Mouse (Mus musculus) heart, embryonic 16.5 days (tissue): Measurements from ENCODE around the gene Sipa1l2. TPM values are rescaled to one million over a fixed set of nuclear protein-coding genes. Genes with fewer than 3 reads are reported as not detected.

Experiments used
- ATAC-seq: fragments of 200-750 bp; cut with Nextera tagmentation; replicated peaks from 2 replicates; pipeline ENCODE4 v1.8.0; 2017; ENCODE audit warnings: moderate number of reproducible peaks; ENCODE audit not compliant: insufficient read depth, low FRiP score; ENCODE audit errors: extremely low read depth
- H3K27ac ChIP-seq: fragments of 300-500 bp; sonication (generic); 2 replicates; pipeline ENCODE4 v1.5.1; 2014; ENCODE audit warnings: mild to moderate bottlenecking, low read length, control low read depth, moderate library complexity
- H3K27me3 ChIP-seq: fragments of 300-500 bp; sonication (generic); 2 replicates; pipeline ENCODE4 v1.6.1; 2014; ENCODE audit warnings: low read length, mixed read lengths; ENCODE audit not compliant: control insufficient read depth, insufficient read depth
- H3K36me3 ChIP-seq: fragments of 300-500 bp; sonication (generic); 2 replicates; pipeline ENCODE4 v1.6.1; 2014; ENCODE audit not compliant: control insufficient read depth, insufficient read depth
- H3K4me1 ChIP-seq: fragments of 300-500 bp; sonication (generic); 2 replicates; pipeline ENCODE4 v1.6.1; 2014; ENCODE audit warnings: low read length, mixed read lengths; ENCODE audit not compliant: control insufficient read depth, insufficient read depth
- H3K4me2 ChIP-seq: fragments of 300-500 bp; sonication (generic); 2 replicates; pipeline ENCODE4 v1.6.1; 2014; ENCODE audit warnings: low read depth, mild to moderate bottlenecking, control low read depth, low read length
- H3K4me3 ChIP-seq: fragments of 300-500 bp; sonication (generic); 2 replicates; pipeline ENCODE4 v1.5.1; 2014; ENCODE audit warnings: mild to moderate bottlenecking, control low read depth, low read length
- H3K9ac ChIP-seq: fragments of 300-500 bp; sonication (generic); 2 replicates; pipeline ENCODE4 v1.6.1; 2014; ENCODE audit warnings: low read length, control low read depth
- H3K9me3 ChIP-seq: fragments of 300-500 bp; sonication (generic); replicated peaks from 2 replicates; pipeline ENCODE4 v1.6.1; 2016; ENCODE audit warnings: low read length; ENCODE audit not compliant: control insufficient read depth
- WGBS: fragments of 180-500 bp; shearing (Covaris S2); extraction: QIAGEN DNeasy Blood & Tissue Kit; methylation state at CpG from one replicate; pipeline ENCODE4 v1.1.7; 2014; 5-methylcytosine and 5-hydroxymethylcytosine counted together
- polyA plus RNA-seq: library from polyadenylated mRNA; unstranded; fragments of >200 nt; fragmentation: Nextera tagmentation; extraction: Ambion mirVana; gene quantifications from 2 replicates; pipeline ENCODE4 v1.2.1, GENCODE M21; 2015

Gene Sipa1l2
- polyA plus RNA-seq = 19.9 and 24.4 TPM in 2 replicates

DNA sequence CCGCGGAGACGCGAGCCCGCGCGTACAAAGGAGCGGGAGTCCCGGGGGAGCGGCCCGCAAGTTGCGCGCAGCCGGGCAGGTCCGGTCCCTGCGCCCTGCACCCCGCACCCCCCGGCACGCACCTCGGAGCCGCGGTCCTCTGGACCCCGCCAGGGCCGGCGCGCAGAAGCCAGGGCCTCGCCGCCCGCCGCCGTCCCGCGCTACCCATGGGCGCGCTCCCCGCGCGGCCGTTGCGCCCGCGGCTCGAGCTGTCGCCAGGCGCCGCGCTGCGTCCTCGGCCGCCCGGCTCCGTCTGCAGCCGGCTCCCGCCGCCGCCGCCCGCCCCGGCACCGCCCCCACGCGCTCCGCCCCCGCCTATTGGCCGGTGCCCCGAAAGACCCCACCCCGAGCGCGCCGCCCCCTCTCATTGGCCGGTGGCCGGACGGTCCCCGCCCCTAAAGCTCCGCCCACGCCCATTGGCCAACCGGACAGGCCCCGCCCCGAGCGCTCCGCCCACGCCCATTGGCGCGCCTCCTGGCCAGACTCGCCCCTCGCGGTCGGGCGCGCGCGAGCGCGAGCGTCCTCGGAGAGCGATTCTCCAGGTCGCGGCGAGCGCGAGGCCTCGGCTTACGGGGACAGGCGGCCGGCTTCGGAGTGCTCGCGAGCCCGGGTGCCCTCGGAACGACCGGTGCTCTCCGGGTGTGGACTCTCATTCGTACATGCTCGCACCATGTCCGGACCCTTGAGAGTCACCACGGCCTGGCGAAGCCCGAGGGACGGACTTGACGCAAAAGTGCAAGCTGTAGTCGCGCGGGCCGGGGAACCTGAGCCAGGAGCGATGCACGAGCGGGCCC lies at the start of gene Sipa1l2:
Gene Sipa1l2, minus strand, starts transcription at position 276 of the 833 bp plus-strand sequence.
- peak within 1 kb of the TSS; percentile 96 for H3K4me2 ChIP-seq
- H3K9ac ChIP-seq = peak within 1 kb of the TSS; percentile 90
- WGBS = under 1% methylated on average over 82 of the region's 129 CpGs
- peaks cover 4% of the 10 kb centered on the region; the same call in 1 of the 2 replicates for H3K9me3 ChIP-seq
- no peaks in the 10 kb centered on the region for H3K36me3 ChIP-seq
- peak within 1 kb of the TSS; percentile 86 for H3K4me3 ChIP-seq
- peak; percentile 93 for ATAC-seq
- H3K4me1 ChIP-seq = peaks cover 29% of the 10 kb centered on the region
- H3K27me3 ChIP-seq = no peaks in the 10 kb centered on the region
- peak within 1 kb of the TSS; percentile 87 for H3K27ac ChIP-seq

DNA sequence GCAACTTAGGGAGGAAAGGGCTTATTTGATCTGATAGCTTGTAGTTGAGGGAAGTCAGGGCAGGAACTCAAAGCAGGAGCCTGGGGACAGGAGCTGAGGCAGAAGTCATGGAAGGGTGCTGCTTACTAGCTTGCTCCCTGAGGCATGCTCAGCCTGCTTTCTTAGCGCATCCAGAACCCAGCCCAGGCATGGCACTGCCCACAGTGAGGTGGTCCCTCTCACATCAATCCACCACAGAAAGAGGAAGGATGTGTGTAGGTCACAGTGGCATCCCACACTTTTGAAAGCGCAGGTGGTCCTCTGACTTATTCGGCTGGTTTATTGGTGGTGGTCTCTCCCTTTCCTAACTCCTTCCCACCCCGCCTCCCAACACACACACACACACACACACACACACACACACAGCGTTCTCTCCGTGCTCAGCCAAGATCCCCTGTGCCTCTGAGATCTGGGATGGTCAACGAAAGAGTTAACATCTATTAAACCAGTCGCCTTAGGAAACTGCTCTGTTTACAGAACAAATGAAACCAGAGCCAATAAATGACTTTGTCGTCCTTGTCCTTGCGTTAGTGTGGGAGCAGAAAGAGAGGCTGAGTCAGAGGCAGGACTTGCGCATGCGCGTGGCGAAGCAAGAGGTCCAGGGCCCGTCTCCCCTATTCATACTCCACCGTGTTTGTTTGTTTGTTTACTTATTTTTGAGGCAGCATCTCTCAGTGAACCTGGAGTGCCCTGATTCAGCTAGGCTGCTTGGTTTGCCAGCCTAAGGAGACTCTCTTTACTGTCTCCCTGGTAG lies 49.1 kb upstream of the Sipa1l2 start:
- no peak overlapping the region for H3K4me2 ChIP-seq
- ATAC-seq = no peak
- H3K27ac ChIP-seq = no peak overlapping the region
- no peak overlapping the region for H3K4me3 ChIP-seq
- 74% methylated on average over 16 of the region's 16 CpGs for whole genome bisulfite sequencing
- peaks cover 27% of the 10 kb centered on the region for H3K4me1 ChIP-seq
- H3K27me3 ChIP-seq = no peaks in the 10 kb centered on the region
- H3K9me3 ChIP-seq = no peaks in the 10 kb centered on the region
- H3K9ac ChIP-seq = no peak overlapping the region; the same call in 1 of the 2 replicates
- no peaks in the 10 kb centered on the region for H3K36me3 ChIP-seq

DNA sequence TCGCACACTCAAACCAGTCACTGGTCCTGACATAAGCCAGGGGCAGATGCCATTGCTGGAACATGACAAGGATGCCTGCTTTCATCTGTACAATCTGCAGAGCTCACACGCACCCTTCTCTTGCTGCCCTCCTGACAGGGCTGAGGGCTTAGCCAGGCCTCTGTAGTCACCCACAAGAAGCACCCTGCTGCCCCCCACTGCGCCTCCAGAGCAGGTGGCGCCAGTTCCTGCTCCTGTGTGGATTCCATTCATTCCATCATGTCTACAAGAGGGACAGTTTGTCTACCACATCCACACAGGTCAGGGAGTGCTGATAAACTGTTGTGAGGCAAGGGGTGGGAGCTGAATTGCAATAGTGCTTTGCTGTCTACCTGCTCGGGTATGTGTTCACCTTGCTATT lies 47.3 kb upstream of the Sipa1l2 start:
- WGBS = 37% methylated on average over 5 of the region's 5 CpGs
- ATAC-seq = no peak; the same call in 1 of the 2 replicates
- Histone ChIP-seq H3K4me2 (no peak overlapping the region), H3K27me3 (no peaks in the 10 kb centered on the region), H3K9me3 (0 out of 2 replicates have a peak, but pooled peaks cover 3% of the 10 kb centered on the region), H3K36me3 (no peaks in the 10 kb centered on the region), H3K4me1 (peaks cover 27% of the 10 kb centered on the region), H3K27ac (no peak overlapping the region), H3K4me3 (no peak overlapping the region), H3K9ac (no peak overlapping the region)

DNA sequence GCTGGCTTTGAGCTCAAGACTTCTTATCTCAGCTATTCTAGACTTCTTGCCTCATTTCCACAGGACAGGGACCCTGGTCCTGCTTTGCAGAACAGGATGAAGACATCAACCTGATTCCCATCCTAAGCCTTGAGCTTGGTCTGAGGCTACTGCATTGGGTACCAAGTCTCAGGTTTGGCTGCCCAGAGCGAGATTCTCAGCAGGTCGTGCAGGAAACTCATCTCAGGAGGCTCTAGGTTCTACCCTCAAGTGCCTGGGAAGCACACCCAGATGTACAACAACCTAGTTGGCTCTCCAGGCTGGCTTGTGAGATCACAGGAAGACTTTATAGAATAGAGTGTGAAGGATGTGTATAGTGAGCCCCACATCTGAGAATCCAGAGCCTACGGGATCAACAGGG lies 46.4 kb upstream of the Sipa1l2 start:
- Histone ChIP-seq H3K36me3 (no peaks in the 10 kb centered on the region), H3K4me1 (peaks cover 31% of the 10 kb centered on the region), H3K27ac (no peak overlapping the region), H3K4me2 (no peak overlapping the region), H3K9ac (no peak overlapping the region), H3K9me3 (0 out of 2 replicates have a peak, but pooled peaks cover 3% of the 10 kb centered on the region), H3K27me3 (no peaks in the 10 kb centered on the region), H3K4me3 (no peak overlapping the region)
- WGBS = 83% methylated on average over 3 of the region's 3 CpGs
- no peak for ATAC-seq

DNA sequence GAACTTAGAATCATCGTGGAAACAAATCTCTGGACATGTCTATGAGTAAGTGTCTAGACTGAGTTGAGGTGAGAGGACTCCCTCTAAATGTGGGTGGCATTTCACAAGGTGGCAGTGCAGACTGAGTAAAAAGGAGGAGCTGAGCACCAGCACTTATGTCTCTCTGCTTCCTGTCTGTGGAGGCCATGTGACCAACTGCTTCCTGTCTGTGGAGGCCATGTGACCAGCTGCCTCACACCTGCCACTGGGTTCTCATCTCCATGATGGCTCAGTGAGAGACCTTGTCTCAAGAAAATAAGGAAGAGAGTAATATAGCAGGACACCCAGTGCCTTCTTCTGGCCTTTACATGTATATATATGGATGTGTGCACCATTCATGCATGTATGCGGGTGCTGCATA lies 43.9 kb upstream of the Sipa1l2 start:
- Histone ChIP-seq H3K27ac (no peak overlapping the region), H3K27me3 (no peaks in the 10 kb centered on the region), H3K9ac (no peak overlapping the region), H3K4me1 (peaks cover 14% of the 10 kb centered on the region), H3K4me3 (no peak overlapping the region), H3K4me2 (no peak overlapping the region), H3K36me3 (no peaks in the 10 kb centered on the region), H3K9me3 (0 out of 2 replicates have a peak, but pooled peaks cover 3% of the 10 kb centered on the region)
- WGBS = 90% methylated on average over 2 of the region's 2 CpGs
- ATAC-seq = no peak

DNA sequence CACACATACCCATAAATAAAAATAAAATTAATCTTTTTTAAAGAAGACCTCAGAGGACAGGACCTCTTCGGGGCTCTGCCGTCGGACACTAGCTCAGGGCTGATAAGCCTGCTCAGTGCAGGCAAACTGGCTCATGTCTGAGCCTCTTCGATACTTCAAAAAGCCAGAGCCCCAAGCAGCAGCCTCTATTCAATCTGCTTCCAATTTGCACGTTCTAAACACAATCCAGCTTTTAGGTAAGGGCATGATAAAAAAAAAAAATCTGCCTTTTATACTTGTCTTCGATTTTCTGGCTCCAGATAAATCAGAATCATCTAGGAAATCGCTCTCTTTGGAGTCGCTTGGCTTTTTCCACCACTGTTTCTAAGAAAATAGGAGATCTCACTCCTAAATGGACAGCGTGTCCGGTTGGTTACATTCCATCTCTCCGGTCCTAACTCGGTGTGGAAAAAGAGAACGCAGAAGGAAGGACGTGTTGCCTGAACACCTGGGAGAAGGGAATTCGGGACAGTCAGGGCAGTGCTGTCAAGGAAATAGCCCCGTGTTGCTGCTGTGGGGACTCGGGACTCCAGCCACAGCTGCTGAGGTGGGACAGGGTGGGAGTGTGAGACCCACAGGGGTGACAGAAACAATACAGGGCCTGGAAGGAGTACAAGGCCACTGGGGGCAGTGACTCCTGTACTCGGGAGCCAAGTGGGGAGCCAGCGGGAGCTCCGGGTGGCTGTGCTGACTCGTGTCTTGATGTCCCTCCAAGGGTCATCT lies 42.4 kb upstream of the Sipa1l2 start:
- peaks cover 12% of the 10 kb centered on the region for H3K4me1 ChIP-seq
- 69% methylated on average over 21 of the region's 21 CpGs for WGBS
- no peaks in the 10 kb centered on the region for H3K36me3 ChIP-seq
- no peaks in the 10 kb centered on the region for H3K27me3 ChIP-seq
- ATAC-seq = no peak
- H3K9me3 ChIP-seq = 0 out of 2 replicates have a peak, but pooled peaks cover 3% of the 10 kb centered on the region
- no peak overlapping the region for H3K4me3 ChIP-seq
- H3K4me2 ChIP-seq = no peak overlapping the region
- H3K27ac ChIP-seq = no peak overlapping the region
- no peak overlapping the region for H3K9ac ChIP-seq

DNA sequence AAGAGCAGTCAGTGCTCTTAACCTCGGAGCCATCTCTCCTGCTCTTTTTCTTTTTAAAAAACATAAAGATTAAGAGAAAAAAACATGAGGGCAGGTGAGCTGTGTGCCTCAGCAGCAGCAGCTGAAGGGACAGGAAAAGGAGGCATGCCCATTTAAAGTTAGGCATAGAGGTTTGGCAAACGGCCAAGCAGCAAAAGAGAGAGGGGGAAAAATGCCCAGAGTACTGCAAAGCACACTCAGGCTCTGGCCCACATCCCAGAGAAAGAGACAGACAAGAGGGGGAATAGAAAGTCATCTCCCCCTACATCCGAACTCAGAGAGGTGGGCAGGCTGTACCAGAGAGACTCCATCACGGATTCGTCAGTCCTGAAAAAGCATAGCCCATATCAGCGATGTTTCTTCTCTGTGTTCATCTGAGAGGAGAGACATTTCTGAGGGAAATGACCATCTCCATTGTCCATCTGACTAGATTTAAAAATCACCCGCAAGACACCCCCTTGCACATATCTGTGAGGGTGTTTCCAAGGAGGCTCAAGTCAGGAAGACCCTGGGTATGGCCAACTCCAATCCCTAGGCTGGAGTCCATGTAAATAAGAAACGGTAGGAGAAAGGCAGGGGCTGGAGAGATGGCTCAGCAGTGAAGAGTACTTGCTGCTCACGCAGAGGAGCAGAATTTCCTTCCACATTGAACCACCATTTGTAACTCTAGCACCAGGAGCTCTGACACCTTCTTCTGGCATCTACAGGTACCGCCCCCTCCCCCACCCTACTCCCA lies 41.6 kb upstream of the Sipa1l2 start:
- H3K4me3 ChIP-seq = no peak overlapping the region
- peaks cover 5% of the 10 kb centered on the region for H3K4me1 ChIP-seq
- no peaks in the 10 kb centered on the region for H3K36me3 ChIP-seq
- H3K9ac ChIP-seq = no peak overlapping the region
- H3K4me2 ChIP-seq = no peak overlapping the region
- H3K27me3 ChIP-seq = no peaks in the 10 kb centered on the region
- H3K27ac ChIP-seq = no peak overlapping the region
- no peak for ATAC-seq
- 77% methylated on average over 10 of the region's 10 CpGs for WGBS
- 0 out of 2 replicates have a peak, but pooled peaks cover 3% of the 10 kb centered on the region for H3K9me3 ChIP-seq

DNA sequence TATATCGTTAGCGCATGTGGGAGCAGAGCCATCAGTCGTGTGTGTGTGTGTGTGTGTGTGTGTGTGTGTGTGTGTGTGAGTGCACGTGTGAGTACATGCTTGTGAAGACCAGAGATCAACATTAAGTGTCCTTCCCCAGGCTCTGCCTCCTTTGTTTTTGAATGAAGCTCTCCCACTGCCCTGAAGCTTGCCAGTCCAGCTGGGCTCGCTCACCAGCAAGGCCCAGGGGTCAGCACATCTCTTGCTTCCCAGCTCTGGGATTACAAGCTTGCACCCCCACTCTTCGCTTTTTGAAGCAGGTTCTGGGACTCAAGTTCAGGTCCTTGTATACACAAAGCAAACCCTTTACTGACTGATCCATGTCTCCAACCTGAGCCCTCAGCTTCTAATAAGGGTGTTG lies 40.1 kb upstream of the Sipa1l2 start:
- 91% methylated on average over 6 of the region's 6 CpGs for WGBS
- H3K4me1 ChIP-seq = peaks cover 5% of the 10 kb centered on the region
- H3K4me3 ChIP-seq = no peak overlapping the region
- no peak overlapping the region for H3K27ac ChIP-seq
- H3K9ac ChIP-seq = no peak overlapping the region
- no peak for ATAC-seq
- H3K27me3 ChIP-seq = no peaks in the 10 kb centered on the region
- H3K36me3 ChIP-seq = no peaks in the 10 kb centered on the region
- no peak overlapping the region for H3K4me2 ChIP-seq
- H3K9me3 ChIP-seq = 0 out of 2 replicates have a peak, but pooled peaks cover 3% of the 10 kb centered on the region
